Mouse (Mus musculus) bone marrow macrophage, adult 2 months (primary cell): Measurements from ENCODE around the gene Fam32a.

Source experiments
- CTCF ChIP-seq: IDR thresholded peaks from 2 replicates; pipeline ENCODE4 v1.5.1; 2012; ENCODE audit warnings: low read depth, mild to moderate bottlenecking, low read length, moderate library complexity
- POLR2A ChIP-seq: IDR thresholded peaks from 2 replicates; pipeline ENCODE4 v1.6.1; 2012; ENCODE audit warnings: mild to moderate bottlenecking, low read depth, low read length, borderline replicate concordance

- TF ChIP-seq CTCF (no peak), POLR2A (no peak)
These were observed 47.1 kb downstream of the Fam32a start for GRCm38 (mm10) chr8:72266671-72267070.
